Mouse (Mus musculus): ENCODE data around the gene Ssh2.
"Not testable (repeated sequence)": the region's sequence is repeated elsewhere in the genome, so short reads cannot be mapped to it uniquely, and the experiment has no call there.

The Ssh2 gene

DNA sequence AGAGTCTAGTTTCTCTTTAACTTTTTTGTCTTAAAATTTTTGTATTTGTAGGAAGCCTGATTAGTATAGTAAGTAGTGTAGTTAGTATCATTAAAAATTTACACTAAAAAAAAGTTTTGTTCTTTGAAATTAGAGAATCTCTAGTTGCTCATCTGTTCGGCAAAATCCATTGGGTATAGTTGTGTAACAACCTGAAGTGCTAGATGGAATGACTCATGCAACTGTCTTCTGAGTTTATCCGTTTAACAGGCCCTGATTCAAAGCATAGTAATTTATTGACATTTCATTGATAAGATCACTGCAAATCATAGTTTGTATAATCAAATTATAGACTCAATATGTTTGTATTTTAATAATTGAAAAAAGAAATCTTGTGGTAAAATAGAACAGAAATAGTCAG is 14.7 kb downstream of the Ssh2 start:
- in situ Hi-C loops (cut with MboI; ENCODE audit: low sequenced_read_pairs), result no loop called here

DNA sequence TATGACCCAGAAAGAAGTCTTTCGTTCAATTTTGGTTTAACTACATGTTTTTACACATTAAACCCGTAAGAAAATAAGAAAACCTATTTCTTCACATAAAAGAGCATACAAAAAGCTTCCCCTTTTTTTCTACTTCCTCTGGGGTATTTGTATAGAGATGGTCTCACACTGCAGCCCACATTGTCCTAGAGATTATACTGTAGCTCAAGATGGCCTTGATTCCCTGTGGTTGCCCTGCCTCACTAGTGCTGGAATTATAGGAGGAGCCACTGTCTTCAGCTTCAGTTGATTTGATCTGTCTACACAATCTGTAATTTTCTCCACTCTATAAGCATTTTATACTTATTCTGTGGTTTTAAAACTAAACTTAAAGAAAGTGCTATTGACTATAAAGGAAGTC is 15.4 kb downstream of the Ssh2 start:
- in situ Hi-C loops (cut with MboI; ENCODE audit: low sequenced_read_pairs), result no loop called here

DNA sequence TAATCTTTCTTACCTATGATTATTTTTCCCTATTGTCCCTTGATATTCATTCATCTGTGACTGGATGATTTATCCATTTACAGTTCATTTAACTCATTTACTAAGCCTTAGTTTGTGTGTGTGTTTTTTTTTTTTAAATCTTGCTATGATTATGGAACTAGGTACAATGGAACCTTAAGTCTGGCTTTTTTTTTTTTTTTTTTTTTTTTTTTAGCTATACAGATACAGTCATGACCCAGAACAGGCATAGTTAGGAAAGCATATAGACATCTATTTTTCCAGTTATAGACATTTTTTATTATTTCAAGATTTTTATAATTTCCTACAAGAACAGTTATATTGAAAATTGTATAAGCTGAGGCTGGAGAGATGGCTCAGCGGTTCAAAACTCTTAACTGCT is 19.2 kb downstream of the Ssh2 start:
- in situ Hi-C loops (cut with MboI; ENCODE audit: low sequenced_read_pairs), result no loop called here

DNA sequence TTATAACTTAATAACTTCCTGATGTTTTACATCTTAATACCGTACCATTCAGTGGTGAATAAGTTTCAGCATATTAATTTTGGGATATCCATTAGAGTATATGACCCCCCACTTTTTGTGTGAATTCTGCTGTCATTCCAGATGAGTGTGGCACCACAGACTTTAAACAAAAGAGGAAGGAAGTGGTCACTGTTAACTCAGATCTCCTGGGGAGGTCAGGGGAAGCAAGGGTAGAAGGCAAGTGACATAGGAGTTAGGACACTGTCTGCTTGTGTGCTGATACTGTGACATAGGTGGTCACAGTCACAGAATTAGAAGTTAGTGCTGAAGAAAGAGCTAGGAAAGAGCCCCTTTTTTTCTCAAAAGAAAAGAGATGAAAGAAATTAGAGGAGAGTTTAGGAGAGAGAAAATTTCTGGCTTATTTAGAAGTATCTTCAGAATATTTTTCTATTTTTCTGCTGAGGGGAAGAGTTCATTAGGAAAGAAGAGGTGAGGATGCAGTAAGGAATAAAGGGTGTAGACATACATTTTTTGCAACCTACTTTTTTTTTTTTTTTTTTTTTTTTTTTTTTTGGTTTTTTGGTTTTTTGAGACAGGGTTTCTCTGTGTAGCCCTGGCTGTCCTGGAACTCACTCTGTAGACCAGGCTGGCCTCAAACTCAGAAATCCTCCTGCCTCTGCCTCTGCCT is 23.7 kb downstream of the Ssh2 start:
- in situ Hi-C loops (cut with MboI; ENCODE audit: low sequenced_read_pairs), result no loop called here

DNA sequence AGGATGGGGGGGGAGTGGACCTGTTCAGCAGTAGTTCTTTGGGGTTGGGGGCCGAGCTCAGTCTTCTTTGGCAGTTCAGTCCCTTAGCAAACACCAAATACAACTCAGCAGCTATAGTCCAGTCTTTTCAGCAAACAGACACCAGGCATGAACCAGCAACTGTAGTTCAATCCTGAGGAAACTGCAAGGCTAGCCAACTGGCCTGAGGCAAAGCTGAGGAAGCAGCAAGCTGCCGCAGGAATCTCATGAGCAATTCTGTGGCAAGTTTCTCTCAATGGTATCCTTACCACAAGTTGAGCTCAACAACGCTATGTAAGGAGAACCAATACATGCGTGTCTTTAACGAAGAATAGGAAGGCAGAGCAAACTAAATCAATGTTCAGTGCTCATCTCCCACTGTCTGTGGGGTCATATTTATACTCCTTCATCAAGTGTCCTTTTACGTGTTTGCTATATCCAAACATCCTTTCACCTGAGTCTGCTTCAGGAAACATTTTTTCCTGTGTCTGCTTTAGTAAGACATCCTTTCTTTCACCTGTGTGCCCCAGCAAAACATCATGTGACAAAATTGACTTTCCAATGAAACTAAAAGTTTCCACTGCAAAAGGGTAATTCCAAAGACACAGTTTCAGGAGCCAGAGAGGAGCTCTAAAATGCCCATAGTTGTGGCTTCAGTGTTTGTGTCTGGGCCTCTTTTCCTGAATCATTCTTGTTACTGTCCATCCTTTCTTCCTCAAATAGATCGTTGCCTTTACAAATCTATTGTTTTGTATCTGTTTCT is 24.6 kb downstream of the Ssh2 start:
- in situ Hi-C loops (cut with MboI; ENCODE audit: low sequenced_read_pairs), result no loop called here

DNA sequence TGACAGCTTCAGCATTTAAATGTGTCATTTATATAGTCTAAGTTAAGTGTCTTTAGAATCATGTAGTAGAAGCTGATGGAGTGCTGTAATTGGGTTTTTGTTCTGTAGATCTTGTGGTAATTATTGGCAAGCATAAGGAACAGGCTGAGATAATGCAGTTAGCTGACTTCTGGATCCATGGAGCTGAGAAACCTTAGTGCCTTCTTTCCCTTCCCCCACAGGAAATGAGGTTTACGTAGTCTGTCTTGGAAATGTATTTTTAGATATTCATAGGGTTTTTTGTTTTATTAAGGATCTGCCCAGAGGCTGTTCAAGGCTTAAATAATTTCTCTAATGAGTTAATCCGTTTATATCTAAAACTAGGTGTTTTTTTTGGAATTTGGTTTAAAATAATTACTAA is 26.8 kb downstream of the Ssh2 start:
- in situ Hi-C loops (cut with MboI; ENCODE audit: low sequenced_read_pairs), result no loop called here

DNA sequence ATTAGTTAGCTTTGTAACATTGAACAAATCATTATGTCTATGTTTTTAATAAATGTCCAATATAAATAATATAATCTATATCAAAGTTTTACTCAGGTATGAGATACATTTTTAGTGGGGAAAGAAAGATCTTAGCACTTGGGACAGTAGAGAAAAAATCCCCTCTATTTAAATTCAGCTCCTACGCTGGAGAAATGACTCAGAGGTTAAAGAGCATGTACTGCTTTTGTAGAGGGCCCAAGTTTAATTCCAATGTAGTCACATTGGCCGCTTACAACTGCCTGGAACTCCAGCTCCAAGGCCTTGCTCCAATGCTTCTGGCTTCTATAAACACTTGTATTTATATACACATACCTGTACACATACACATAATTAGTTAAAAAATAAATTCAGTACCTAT is 36.7 kb downstream of the Ssh2 start:
- in situ Hi-C loops (cut with MboI; ENCODE audit: low sequenced_read_pairs), result no loop called here

DNA sequence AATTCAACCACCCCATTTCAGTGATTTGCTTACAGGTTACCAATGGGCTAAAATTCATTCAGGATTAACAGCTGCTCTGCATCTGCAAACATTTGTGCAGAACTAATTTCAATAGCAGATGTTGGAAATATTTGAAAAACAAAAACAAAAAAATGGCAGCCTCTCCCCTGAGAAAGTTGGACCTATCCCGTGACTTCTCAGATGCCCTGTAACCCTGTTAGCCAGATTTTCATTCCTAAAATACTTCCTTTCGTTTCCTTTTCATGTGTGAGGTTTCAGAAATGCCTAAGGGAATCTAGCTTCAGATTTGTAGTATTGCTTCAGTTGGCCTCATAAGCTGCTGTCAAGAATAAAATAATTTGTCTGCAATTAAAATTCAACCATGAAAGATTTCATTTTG is 43.4 kb downstream of the Ssh2 start:
- in situ Hi-C loops (cut with MboI; ENCODE audit: low sequenced_read_pairs), result no loop called here

DNA sequence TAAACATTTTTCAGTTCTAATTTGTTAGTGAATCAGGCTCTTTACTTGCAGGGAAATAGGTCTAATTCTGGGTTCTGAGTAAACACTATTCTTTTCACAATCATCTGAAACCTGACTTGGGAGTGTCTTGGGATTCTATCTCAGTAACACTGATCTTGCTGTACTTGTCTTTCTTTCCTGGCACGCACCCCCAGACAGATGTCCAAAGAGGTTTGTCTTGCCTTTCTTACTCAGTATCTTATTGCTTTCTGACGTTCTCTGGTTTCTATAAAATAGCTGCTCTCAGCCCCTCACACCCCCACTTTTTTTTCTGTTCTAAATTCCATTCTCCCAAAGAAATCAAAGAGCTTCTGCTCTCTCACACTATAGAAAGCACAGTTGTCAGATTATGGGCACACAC is 51.3 kb downstream of the Ssh2 start:
- in situ Hi-C loops (cut with MboI; ENCODE audit: low sequenced_read_pairs), result no loop called here

DNA sequence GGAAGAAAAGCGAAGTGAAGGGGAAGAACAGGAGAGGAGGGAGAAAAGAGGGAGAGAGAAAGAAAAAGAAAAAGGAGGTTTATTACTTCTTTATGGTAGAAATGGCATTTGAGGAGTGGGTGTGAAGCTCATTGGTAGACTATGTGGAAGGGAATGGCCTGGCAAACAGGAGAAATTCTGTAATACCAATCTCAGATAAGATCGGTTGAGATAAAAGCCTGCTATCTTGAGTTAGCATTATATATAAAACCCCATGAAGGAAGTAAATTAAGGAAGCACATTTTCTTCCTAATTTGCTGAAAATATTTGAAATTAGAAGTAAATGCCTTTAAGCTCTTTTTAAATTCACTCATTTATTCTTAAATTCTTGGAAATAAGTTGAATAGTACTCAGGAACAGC is 59.9 kb downstream of the Ssh2 start:
- in situ Hi-C loops (cut with MboI; ENCODE audit: low sequenced_read_pairs), result no loop called here

DNA sequence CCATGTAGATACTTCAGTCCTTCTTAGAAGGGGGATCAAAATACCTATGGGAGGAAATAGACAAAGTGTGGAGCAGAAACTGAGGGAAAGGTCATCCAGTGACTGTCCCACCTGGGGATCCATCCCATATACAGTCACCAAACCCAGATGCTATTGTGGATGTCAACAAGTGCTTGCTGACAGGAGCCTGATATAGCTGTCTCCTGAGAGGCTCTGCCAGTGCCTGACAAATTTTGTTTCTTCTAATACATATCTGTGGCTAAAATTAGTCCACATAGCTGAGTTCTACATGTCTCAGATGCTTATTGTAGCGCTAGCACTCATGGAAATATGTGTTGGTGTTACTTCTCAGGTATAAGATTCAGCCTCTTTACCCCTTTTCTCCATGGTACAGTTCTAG is 62.5 kb downstream of the Ssh2 start:
- in situ Hi-C loops (cut with MboI; ENCODE audit: low sequenced_read_pairs), result not testable (repeated sequence)

DNA sequence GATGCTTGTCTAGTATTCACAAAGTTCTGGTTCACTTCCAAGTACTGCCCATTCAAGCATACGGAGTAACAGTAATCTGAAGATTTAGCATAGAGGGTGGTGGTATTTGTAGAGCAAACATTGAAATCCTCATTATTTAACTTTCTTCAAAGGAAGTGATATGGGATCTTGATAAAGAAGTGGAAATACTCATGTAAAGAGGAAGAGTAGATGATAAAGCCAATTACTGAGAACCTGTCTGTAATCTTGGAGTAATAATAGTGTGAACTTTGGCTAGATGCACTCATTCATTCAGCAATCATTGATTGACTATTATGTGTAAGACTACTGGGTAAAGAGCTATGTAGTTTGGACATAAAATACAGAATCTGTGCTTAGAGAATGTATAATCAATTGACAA is 64.1 kb downstream of the Ssh2 start:
- in situ Hi-C loops (cut with MboI; ENCODE audit: low sequenced_read_pairs), result no loop called here

DNA sequence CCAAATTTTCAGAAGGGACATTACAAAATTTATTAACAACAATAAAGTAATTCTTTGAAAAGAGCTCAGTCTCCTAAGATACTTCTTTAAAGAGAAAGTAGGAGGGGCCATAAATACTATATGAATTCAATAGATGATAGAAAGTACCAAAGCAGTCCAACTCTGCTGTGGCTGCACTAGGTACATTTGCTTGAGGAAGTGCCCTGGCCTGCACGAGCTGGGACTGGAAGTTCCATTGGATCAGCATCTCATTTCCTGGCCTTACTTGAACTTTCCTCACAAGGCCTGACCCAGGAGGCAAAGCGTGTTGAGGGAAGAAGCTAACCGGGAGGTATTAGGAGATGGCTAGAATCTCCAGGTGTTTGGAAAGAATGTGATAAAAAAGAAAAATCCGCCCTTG is 75.4 kb downstream of the Ssh2 start:
- in situ Hi-C loops (cut with MboI; ENCODE audit: low sequenced_read_pairs), result no loop called here

DNA sequence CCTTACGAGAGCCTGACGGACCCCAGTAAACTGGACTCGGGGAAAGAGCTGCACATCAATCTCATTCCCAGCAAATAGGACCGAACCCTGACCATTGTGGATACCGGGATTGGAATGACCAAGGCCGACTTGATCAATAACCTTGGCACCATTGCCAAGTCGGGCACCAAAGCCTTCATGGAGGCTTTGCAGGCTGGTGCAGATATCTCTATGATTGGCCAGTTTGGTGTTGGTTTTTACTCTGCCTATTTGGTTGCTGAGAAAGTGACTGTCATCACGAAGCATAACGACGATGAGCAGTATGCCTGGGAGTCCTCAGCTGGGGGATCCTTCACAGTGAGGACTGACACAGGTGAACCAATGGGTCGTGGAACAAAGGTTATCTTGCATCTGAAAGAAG is 77.6 kb downstream of the Ssh2 start:
- in situ Hi-C loops (cut with MboI; ENCODE audit: low sequenced_read_pairs), result not testable (repeated sequence)

DNA sequence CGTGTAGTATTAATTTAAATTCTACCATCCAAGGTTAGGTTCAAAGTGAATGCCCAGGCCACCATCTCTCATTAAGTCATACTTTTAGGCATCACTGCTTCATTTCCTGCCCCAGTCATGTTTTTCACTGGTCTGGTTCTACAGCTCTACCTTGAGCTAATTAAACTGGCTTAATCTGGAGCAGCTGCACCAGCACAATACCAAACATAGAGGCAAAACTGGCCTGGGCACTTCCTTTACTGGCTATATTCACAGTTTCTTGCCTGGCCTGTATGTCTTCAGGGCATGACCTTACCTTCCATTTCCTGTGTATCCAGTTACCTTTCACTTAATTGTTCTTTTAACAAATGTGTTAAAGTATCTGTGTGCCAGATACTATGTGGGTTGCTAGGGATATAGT is 81.2 kb downstream of the Ssh2 start:
- in situ Hi-C loops (cut with MboI; ENCODE audit: low sequenced_read_pairs), result no loop called here

DNA sequence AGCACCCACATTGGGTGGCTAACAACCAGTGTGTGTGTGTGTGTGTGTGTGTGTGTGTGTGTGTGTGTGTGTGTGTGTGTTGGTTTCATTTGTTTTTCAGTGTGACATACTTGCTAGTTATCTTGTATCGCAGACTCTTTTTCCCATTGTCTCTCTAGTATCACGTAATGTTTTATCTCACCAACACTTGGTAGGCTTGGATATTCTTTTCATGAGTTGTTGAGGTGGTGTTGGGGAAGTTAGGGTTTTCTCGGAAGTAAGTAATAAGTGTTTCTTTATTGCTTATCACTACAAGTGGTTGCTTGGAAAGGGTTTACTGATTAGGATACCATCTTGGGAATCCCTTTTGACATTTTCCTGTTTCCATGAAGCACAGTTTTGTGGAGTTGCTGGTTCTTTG is 91.1 kb downstream of the Ssh2 start:
- in situ Hi-C loops (cut with MboI; ENCODE audit: low sequenced_read_pairs), result loop anchor here (5.0 kb wide), 1 partner anchor 205 kb away; no protein-coding TSS in a partner anchor

DNA sequence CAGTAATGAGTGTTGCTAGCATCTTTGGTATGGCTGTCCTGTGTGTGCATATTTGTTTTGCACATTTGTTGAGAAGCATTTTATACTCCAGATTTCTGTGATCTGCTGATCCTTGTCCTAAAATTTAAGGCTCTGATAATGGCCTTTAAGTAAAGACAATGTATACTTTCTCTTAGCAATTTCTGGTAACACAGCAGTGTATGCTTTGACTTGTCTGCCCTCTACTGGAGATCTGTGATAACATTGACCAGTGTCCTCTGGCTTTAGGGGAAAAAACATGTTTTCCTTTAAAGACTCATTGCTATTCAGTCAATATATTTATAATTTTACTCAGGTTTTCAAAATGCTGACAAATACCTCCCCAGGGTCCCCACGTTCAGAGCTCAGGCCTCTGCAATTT is 92.4 kb downstream of the Ssh2 start:
- in situ Hi-C loops (cut with MboI; ENCODE audit: low sequenced_read_pairs), result loop anchor here (5.0 kb wide), 1 partner anchor 206 kb away; no protein-coding TSS in a partner anchor

DNA sequence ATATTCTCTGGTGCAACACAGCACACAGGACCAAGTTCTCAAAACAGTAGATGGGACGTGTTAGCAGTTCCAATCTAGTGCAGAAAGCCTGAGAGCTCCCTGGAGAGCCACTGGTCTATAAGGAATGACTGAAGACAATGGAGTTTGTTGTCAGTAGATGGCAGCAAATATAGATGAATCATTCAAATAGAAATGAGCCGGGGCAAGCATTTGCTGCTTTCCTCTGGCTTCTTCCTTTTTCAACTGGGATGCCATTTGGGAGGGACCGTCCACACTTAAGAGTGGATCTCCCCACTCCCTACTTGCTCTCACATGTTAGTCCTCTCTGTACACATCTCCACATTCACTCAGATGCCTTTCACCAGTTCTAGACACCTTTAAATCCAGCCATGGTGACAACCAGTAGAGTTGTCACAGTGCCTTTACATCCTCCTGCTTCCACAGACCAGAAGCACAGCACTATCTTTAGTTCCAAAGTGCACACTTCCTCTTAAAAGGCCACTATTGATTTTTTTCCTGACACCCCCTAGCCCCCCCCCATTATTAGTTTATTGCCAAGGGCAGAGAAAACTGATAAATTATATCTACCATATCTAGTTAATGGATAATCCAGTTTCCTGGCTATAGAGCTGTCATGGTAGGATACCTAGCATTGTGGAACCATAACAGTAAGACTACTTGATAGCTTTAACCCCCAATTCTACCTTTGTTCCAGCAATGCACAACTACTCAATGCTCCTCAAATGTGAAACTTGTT is 101.8 kb downstream of the Ssh2 start:
- in situ Hi-C loops (cut with MboI; ENCODE audit: low sequenced_read_pairs), result loop anchor here (10.0 kb wide), 1 partner anchor 127 kb away; no protein-coding TSS in a partner anchor

DNA sequence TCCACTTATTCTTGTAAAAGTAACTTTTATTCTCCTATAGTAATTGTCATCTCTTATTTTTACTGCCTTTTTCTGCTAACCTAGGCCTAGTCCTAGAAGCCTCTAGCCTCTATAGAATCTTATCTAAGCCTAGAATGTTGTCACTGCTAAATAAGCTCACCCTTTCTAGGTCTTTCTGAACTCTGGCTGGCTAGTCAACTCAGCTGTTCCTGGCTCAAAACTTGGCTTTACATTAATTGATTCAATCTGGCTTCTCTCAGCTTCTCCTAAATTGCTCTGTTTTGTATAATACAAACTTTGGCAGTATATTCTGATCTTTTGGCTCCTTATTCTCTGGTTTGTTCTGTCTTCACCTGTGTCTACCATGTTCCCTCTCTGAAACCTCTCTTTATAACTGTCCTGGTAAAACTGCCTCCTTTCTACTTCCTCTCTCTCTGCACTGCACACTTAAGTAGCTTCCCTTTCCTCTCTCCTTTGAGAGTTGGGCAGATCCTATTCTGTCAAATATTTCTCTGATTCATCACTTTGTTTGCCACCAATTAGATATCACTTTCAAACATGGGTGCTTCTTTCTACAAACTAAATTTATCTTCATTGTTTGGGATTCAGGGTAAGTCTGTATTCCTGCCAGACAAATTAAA is 102.5 kb downstream of the Ssh2 start:
- in situ Hi-C loops (cut with MboI; ENCODE audit: low sequenced_read_pairs), result loop anchor here (10.0 kb wide), 1 partner anchor 126 kb away; no protein-coding TSS in a partner anchor

DNA sequence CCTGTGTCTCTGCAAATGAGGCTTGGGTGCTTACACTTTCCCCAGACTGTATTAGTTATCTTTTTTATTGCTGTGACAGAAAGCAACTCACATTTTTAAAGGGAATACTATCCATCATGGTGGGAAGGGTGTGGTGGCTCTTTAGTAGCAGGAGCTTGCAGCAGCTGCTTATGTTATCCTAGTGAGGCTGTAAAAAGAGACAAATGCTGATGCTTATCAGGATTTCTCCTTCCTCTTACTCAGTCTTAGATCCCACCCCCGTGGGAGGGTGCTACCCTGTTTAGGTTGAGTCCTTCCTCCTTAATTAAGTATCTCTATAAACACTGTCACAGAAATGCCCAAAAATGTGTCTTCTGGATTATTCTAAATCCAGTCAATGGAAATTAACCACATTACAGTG is 105.1 kb downstream of the Ssh2 start:
- in situ Hi-C loops (cut with MboI; ENCODE audit: low sequenced_read_pairs), result no loop called here

DNA sequence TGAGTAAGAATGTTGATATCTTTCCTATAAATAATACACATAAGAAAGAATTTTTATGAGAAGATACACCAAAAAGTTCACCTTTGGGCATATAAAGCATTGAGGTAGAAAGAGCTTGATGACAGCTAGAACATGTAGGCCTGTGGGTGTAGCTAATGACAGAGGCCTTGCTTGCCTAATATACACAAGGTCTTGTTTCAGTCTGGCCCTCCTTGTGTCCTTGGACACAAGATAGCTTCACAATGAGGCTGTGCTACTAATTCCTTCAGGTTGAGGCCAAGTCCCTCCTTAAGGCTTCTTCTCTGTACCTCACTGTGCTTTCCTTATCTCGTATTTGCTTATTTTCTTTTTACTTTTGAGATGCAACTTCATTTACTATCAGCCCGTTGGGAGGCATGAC is 114.4 kb downstream of the Ssh2 start:
- in situ Hi-C loops (cut with MboI; ENCODE audit: low sequenced_read_pairs), result no loop called here
